Mouse (Mus musculus): ENCODE data around the gene Prss43. TPM values are rescaled to one million over a fixed set of nuclear protein-coding genes. Genes with fewer than 3 reads are reported as not detected.
"Not testable (repeated sequence)": the region's sequence is repeated elsewhere in the genome, so short reads cannot be mapped to it uniquely, and the experiment has no call there.

Prss43 gene
- not detected in 2 replicates for total RNA-seq (2021)
- long read RNA-seq: 0 reads

GRCm38 (mm10) chr9:110826390-110826789, at the start of gene Prss43:
TSS of gene Prss43 (plus strand) at chr9:110826690.
- DNase-seq: no peak

- DNase-seq: no peak
Measured at GRCm38 (mm10) chr9:110778100-110778499, 48.4 kb upstream of the Prss43 start.

- DNase-seq: no peak
Measured at GRCm38 (mm10) chr9:110778559-110778958, 47.9 kb upstream of the Prss43 start.

- peak; percentile 23 for DNase-seq
Measured at GRCm38 (mm10) chr9:110779242-110779913, 47.1 kb upstream of the Prss43 start.

DNA sequence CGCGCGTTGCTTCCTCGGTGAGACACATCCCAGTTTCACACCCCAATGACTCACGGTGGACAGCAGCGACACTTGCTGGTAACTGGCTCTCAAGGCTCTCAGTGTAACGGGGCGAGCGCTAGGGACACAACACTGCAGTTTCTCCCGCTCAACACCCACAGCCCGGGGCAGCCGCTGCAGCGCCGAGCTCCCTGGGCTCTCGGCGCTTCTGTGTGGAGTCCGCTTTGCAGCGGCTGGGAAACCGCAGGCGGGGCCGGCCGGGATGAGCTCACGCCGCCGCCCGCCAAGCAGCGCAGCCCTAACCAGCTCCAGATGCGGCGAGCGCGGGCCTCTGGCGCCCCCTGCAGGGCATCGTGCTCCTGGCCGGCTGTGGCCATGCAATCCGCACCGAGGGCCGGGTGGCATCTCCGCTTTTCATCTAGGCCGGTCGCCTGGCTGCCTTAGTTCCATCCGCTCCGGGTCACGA, 45.2 kb upstream of the Prss43 start:
- peak; percentile 97 for DNase-seq

- peak; percentile 95 for DNase-seq
Measured at GRCm38 (mm10) chr9:110781731-110782130, 44.8 kb upstream of the Prss43 start.

DNA sequence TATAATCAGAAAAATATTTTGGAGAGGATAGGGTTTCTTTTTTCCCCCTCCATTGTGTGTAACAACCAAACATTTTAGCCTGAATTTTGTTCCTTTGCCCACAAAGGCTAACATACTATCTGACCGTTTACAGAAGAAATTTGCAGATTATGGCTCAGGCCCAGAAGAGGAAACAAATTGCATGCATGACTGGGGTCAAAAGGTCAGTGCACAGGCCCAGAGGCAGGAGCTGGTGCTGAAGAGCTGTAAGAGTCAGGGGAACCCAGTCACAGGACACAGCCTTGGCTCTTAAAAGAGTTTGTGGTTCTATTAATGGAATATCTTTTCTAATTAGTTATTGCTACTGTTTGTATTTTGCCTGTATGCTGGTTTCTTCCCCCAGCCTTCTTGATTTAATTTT, 42.9 kb upstream of the Prss43 start:
- no peak for DNase-seq

- no peak for DNase-seq
Measured at GRCm38 (mm10) chr9:110788169-110788568, 38.3 kb upstream of the Prss43 start.

- no peak for DNase-seq
Measured at GRCm38 (mm10) chr9:110790462-110790861, 36.0 kb upstream of the Prss43 start.

- DNase-seq: no peak
Measured at GRCm38 (mm10) chr9:110797013-110797412, 29.5 kb upstream of the Prss43 start.

- no peak for DNase-seq
Measured at GRCm38 (mm10) chr9:110797866-110798265, 28.6 kb upstream of the Prss43 start, which contains the start of gene Prss42. TSS of gene Prss42 (plus strand) at chr9:110798166.

DNA sequence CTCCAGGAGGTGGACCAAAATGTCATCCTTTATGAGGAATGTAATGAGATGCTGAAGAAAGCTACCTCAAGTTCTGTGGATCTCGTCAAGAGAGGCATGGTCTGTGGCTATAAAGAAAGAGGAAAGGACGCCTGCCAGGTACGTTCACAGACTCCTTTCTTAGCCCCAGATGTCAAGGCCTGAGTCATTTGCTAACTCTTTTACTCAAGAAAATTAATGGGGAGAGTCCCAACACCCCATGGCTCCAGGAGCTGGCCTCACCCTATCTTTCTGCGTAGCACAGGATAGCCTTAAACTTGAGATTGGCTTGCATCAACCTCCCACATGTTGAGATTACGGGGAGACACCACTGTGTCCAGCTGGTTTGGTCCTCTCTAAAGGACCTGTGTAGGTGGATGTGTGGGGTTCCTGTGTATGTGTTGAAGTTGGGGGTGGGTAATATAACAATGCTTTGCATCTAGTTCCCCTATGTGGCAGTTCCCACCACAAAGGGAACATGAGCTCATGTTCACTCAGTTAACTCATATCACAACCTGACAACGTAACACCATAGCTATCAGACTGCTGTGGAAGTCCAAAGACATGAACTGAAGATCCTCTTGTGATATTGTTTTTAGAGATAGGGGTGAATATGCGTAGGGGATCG, 25.5 kb upstream of the Prss43 start:
- DNase-seq: no peak

GRCm38 (mm10) chr9:110803294-110803693, 23.2 kb upstream of the Prss43 start:
- no peak for DNase-seq

GRCm38 (mm10) chr9:110810051-110810450, 16.4 kb upstream of the Prss43 start:
- no peak for DNase-seq

- no peak for DNase-seq
Measured at GRCm38 (mm10) chr9:110813789-110814188, 12.7 kb upstream of the Prss43 start, which contains the start of gene Prss44. TSS of gene Prss44 (plus strand) at chr9:110813994.

- not testable (repeated sequence) for DNase-seq
Measured at GRCm38 (mm10) chr9:110820546-110820945, 5.9 kb upstream of the Prss43 start.

DNA sequence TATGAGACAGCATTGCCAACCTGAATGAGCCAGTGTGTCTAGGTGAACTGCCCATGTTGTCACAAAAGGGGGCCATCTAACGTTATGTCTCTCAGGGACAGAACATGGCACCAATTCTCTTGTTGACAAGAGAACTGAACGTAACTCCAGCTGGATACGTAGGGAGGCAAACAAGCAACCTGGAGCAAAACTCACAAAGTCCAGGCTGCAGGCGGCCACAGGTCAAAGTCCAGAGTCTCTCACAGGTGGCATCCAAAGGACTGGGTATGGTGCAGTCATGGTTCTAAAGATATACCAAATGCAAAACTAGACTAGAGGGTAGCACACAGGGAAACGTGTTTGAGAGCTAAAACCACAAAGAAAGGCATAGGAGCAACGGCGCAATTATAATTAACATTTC, 5.1 kb upstream of the Prss43 start:
- DNase-seq: no peak

DNA sequence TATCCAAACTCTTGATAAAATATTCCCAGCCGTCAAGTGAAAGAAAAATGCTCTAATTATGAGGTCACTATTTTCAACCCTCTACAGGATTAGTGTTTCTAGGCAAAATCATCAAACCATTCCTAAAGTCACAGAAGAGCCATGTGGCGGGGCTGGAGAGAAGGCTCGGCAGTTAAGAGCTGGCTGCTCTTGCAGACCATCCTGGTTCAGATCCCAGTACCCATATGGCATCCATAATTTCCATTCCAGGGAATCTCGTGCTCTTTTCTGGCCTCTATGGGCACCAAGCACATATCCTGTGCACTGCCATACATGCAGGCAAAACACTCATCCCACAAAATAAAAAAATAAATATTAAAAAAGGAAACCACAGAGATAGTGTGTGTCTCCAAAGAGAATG, 1.1 kb upstream of the Prss43 start:
- DNase-seq: no peak

- no peak for DNase-seq
Measured at GRCm38 (mm10) chr9:110825832-110826231, 658 bp upstream of the Prss43 start.

DNA sequence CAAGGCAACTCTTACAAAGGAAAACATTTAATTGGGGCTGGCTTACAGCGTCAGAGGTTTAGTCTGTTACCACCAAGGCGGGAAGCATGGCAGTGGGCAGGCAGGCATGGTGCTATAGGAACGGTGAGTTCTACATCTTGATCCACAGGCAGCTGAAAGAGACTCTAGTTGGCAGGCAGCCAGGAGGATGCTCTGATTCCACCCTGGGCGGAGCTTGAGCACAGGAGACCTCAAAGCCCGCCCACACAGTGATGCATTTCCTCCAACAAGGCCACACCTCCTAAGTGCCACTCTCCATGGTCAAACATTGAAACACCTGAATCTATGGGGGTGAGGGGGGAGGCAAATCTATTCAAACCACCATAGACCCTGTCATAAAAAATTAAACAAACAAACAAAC, 6.5 kb downstream of the Prss43 start:
- DNase-seq: no peak

DNA sequence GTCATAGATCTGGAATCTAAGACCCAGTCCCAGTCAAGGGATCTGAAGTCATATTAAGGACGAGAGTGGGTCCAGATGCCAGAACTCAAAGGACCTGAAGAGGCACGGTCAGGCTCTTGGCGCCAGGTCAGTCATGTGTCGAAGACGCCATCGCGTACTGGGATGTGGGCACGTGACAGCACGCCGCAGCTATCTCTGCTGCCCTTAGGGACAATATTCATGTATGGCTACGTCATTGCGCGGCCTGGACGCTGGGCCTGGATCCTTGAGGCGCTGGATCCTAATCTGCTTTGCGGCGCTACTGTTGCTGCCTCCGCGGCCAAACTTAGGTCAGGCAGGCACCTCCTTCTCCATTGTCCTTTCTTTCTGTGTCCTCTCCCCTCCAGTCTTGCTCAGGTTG, 7.9 kb downstream of the Prss43 start, which contains the start of gene Prss45:
TSS of gene Prss45 (plus strand) at position 178 of the 400 bp plus-strand sequence.
- no peak for DNase-seq

- no peak for DNase-seq
Measured at GRCm38 (mm10) chr9:110834961-110835360, 8.5 kb downstream of the Prss43 start.

- no peak for DNase-seq
Measured at GRCm38 (mm10) chr9:110836112-110836511, 9.6 kb downstream of the Prss43 start.

- DNase-seq: no peak
Measured at GRCm38 (mm10) chr9:110840905-110841304, 14.4 kb downstream of the Prss43 start.
